Mouse (Mus musculus) gastrocnemius, postnatal 14 days (tissue): Measurements from ENCODE around the gene Fgfr2. TPM values are rescaled to one million over a fixed set of nuclear protein-coding genes. Genes with fewer than 3 reads are reported as not detected.

Experiments used
- DNase-seq: peaks from one replicate; pipeline ENCODE4 v3.0.0; 2021; ENCODE audit warnings: mixed read lengths
- intact Hi-C: fragments of 180-260 bp; cut with DNase I; formaldehyde crosslinking; loops from one replicate; pipeline ENCODE4 v1.15.1; 2025; ENCODE audit warnings: low total_unique reads
- total RNA-seq, 2 experiments: library from RNA; stranded (reverse); gene quantifications; 2 replicates each; pipeline ENCODE4 v1.2.3; 2021

Gene Fgfr2
- total RNA-seq, 2 experiments from 2014 or later: 1.2 to 1.8 TPM

DNA sequence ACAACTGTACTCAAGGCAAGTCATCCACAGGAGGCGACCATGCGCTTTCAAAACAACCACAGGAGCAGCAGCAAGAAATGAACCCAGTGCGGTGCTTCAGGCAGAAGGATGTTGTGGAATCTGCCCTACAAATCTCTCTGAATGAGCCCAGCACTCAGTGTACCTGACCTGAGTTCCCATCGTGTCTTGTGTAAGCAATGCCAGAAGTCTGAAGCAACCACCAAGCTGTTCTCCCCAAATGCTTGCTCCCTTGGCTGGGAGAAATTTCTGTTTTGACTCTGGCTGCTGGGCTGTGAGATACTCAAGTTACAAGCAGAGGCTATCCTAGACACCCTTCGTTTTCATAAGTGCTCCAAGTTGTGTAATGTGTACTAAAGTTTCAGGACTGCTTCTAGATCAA is 517.5 kb downstream of the Fgfr2 start:
- no peak for DNase-seq

DNA sequence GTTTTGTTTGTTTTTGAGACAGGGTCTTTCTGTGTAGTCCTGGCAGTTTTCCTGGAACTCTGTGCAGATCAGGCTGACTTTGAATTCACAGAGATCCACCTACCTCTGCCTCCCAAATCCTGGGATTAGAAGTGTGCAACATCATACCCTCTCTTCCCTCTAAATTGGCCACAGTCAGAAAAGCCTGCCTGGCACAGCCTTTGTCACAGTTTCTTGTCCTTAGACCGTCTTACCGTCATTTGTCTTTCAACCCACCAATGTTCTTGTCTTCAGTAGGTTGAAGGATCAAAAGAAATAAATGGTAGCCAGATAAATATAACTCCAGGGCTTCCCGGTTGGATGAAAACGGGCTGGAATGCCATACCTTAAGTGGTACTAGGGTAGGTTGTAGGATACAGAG is 518.4 kb downstream of the Fgfr2 start:
- DNase-seq: no peak
- intact Hi-C loops: no loop called here

More for the DNA sequence above, 517.5 kb downstream of the Fgfr2 start:
- intact Hi-C loops: no loop called here

DNA sequence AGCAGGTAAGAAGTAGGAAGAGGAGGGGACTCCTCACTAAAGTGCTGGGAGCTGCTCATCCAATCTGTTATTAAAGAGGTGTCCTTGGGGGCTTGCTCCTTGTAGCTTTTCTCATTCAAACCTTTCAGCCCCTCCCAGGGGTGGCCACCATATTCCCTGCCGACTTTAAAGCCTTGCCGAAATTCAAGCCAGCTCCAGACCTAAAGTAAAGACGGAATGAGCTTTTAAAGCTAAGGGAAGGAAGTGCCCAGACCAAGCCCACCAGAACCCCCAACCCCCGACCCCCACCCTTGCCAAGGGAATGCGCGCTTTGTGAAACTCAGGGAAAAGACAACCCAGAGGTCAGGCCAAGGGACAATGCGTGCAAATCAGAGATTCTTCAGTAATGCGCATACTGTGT is 522.2 kb downstream of the Fgfr2 start:
- intact Hi-C loops: no loop called here
- no peak for DNase-seq

DNA sequence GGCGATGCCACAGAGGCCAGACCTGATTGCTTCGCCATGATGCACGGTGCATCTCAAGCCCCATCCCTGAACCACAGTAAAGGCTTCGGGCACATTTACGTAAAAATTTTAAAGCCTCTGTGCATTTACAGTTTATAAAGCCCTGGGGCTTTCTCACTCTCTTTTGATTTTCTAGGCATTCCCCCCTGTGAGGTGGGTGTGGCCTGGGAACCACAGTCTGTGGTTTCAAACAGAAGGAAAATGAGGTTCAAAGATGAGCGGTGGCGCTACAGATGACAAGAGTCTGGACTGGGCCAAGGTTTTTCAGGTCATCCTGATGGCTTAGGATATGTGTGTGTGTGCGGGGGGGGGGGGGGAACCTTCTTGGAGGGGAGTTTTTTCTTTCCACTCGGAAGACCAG is 523.1 kb downstream of the Fgfr2 start:
- intact Hi-C loops: no loop called here
- no peak for DNase-seq

DNA sequence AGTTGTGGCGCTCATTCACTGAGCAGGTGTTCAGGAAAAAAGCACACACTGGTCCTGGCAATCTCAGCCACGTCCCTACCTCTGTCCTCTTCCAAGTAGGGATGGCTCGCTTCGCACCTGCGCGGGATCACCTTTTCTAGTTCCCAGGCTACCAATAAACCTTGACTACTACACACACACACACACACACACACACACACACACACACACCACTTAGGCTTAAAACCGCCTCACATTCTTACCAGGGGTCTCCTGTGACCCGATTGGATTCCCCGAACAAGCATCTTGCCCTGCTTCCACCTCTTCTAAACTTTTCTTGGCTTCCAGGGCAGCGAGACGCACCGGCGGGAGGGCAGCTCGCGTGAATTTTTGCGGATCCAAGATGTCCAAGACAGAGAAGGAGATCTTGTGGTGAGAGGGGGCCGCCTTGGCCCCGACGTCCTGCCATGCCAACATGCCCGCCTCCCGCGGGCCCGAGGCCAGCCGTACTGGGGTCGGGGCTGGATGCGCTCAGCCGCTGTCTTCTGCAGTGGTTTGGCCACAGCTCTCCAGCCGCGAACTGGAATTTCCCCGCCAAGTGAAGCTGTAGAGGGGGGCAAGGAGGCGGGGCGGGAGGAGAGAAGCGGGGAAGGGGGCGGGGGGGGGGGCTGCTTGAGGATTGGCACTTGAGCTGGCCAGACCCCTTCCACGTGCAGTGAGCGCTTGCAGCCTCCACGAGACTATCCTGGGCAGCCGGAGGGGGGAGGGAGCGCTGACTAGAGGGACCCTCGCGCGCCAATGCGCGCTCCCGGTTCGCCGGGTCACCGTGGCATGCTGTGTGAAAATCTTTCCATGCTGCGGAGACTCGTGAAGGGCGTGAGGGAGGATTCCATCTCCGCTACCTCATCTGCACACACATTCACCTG is 523.8 kb downstream of the Fgfr2 start, which contains the start of gene Nkx1-2:
TSS of gene Nkx1-2 (minus strand) at position 567 of the 905 bp plus-strand sequence.
- intact Hi-C loops: no loop called here
- DNase-seq: no peak

DNA sequence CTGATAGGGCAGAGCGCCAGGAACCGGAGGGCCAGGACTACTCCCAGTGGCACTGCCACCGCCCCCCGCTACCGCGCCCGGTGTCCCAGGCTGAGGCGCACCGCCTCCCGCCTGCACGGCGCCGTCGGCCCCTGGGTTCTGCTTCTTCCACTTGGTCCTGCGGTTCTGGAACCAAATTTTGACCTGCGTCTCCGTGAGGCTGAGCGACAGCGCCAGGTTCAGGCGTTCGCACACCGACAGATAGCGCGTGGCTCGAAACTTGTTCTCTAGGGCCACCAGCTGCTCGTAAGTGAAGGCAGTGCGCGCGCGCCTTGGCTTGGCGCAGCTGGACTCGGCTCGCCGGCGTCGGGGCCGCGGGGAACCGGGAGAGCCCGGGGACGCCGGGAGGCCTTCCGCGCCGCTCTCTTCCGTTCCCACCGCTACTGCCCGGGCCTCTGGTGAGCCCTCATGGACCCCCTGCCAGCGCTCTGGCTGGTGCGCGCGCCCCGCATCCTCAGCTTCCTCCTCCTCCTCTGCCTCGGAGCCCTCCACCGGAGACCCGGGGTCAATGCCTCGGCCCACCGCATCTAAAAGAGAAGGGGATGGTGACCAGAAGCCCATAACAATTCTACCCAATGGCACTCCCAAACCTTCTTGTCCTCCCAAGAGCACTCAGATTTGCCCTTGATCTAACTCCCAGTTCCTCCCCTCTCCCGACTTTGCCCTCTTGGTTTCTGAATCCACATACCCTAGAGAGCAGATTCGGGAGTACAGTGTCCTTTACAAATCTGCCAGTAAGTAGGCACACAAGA is 525.7 kb downstream of the Fgfr2 start:
- DNase-seq: peak; percentile 25
- intact Hi-C loops: no loop called here

DNA sequence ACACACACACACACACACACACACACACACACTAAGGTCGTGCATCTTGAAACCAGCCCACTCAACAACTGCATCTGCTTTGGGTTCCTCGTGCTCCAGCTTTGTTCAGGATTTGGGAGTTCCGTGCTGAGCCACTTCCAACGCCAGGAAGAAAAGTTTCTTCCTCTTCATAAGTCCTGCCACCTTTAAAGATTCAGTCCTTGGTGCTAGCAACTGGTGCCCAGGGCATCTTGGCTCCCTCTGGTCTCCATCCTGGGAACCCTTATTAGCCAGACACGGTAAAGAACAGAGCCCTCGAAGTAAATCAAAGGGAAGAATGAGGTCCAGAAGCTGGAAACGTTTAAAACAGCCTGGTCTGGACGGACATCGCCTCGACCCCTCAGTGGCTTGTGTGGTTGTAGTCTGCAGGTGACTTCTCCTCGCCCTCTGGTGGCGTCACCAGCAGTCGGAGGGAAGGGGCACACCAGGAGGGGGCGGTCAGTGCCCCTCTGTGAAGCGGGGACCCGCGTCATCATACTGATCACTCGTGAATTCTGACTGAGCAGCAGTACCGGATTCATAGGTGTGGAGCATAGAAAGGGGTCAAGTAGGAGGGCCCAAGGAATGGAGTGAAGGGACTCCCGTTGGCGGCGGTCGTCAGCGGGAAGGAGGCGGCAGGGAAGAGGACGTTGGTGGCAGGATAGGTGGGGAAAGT is 526.4 kb downstream of the Fgfr2 start:
- no peak for DNase-seq
- intact Hi-C loops: no loop called here

DNA sequence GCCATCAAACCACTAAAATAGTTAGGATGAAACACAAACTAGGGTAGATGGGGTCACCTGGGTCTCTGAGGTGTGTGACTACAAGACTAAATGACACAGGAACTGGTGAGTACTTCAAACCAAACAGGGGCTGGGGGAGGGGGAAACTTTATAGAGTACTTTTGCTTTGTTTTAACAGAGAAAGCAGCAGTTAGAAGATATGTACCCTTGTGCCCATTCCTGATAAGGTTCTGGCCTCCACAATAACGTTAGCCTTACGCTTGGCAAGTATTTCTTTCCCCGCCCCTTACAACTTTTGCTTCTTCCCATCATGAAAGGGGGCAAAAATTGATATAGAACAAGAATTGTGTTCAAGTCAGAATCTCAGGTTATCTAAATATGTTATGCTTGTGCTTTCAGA is 527.4 kb downstream of the Fgfr2 start:
- intact Hi-C loops: no loop called here
- no peak for DNase-seq

DNA sequence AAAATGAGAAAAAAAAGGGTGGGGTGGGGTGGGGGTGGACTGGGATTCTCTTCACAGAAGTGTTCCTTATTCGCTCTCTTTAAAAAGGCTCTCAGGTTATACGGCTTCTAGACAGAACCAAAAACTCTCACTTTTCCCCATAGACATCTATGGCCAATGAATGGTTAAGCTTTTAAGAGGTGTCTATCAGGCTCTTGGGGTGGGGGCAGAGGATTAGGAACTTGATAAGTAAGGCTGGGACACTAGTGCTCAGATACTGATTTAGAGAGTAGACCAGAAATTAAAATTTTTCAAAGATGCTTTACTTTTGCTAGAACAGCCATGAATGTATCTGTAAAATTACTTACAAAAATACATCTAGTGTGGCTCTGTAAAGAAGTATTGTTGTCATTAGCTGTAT is 528.8 kb downstream of the Fgfr2 start:
- intact Hi-C loops: no loop called here
- no peak for DNase-seq

DNA sequence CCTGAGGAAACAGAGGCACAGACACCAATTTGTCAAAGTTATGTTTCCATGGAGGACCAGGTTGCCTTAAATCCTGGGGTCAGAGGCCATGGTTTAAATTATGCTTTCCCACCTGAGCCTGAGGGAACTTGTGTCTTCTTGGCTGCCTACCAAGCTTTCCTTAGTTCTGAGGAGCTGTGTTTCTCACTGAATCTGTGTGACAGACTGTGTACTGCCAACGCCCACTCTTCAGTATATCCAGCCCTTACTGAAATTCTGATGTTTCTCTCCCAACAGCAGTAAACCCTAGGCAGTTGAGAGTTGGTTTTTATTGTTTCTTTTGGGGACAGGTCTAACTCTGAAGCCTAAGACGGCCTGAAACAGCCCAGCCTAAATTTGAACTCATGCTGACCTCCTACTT is 529.4 kb downstream of the Fgfr2 start:
- no peak for DNase-seq
- intact Hi-C loops: no loop called here

DNA sequence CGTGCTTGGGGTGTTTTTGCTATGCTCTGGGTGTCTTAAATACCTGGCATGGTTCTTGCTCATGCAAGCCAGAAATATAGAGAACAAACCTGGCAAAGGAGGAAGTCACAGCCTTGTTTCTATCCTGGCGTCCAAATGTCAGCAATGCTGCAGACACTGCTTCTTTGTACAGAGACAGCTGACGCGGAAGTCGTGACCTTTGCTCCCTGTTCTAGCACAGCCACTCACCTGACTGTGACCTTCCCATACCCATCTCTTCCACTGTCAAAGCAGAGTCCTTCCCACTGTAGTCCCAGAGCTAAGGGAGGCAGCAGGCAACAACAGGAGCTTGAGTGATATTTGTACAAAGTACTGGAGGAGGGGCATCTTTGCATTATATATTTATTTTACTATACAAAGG is 533.5 kb downstream of the Fgfr2 start:
- DNase-seq: no peak
- intact Hi-C loops: no loop called here

DNA sequence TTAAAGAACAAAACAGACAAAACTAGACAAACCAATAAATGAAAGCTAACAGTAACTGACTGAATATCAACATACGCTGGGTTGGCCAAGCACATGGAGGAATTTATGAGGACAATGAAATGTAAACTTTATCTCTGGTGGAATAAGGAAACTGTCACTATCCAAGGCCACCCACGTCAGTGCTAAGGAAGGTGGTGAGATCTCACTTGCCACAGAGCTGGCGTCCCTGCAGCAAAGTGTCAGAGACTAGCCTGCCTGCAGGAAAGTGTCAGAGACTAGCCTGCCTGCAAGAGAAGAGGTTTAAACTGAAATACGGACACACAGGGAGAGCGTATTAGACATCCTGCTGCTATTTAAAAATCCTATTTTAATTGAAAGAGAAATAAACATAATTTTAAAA is 536.0 kb downstream of the Fgfr2 start:
- no peak for DNase-seq
- intact Hi-C loops: no loop called here

DNA sequence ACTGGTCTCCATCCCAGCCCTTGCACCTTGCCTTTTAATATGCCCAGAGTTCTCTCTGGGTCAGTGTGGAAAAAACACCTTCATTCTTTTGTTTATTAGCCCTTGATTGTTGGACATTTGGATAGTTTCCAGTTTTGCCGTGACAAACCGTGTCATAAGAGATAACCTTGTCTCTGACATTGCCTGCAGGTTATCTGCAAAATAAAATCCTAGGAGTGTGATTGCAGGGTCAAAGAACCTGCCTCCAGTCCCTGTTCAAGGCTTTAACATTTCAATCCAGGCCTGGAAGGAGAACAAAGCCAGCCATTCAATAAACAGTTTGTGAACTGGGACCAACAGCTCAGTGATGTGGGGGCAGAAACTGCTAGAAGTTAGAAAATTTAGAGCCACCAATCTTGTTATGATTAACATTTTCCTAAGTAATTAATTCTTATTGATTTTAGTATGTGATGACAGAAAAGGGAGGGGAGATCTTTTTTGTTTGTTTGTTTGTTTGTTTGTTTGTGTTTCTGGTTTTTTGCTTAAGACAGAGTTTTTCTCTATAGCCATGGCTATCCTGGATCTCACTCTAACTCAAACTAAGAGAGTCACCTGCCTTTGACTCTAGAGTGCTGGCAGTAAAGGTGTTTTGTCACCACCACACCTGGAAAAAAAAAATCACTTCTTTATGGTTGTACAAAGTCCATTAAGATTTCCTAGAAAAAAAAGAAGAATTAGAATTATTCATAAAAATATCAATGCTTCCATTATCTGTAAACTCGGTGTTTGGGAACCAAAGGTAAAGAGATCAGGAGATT is 537.3 kb downstream of the Fgfr2 start:
- intact Hi-C loops: no loop called here
- DNase-seq: no peak

DNA sequence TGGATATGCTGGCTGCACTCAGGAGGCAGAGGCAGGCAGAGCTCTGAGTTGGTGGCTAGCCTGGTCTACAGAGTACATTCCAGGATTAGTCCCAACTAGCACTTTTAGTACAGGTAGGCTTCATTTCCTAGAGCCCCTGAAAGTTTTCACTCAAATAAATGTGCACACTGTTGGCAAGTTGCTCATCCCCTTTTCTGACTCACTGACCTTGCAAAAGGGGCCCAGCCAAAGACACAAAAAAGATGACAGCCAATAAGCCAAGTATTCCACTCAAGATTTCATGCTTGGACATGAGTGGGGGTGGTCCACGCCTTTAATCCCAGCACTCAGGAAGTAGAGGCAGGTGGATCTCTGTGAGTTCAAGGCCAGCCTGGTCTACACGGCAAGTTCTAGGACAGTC is 541.7 kb downstream of the Fgfr2 start:
- DNase-seq: no peak
- intact Hi-C loops: no loop called here

DNA sequence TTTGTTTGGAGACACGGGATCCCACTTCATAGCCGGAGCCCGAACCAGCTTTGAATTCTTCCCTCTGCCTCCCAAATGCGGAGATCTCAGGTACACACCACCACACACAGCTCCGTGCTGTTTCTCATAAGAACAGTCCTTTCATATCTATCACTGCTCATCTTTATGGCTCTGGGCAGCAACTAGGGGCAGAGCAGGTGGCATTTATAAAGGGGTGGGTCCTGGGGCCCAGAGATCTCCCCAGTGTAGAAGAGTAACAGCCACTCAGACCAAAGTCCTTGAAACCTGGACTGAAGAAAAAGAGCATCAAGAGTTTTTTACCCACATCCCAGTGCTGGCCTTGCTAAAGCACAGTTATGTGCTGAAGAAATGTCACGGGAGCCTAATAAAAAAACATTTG is 542.6 kb downstream of the Fgfr2 start:
- intact Hi-C loops: no loop called here
- DNase-seq: no peak

DNA sequence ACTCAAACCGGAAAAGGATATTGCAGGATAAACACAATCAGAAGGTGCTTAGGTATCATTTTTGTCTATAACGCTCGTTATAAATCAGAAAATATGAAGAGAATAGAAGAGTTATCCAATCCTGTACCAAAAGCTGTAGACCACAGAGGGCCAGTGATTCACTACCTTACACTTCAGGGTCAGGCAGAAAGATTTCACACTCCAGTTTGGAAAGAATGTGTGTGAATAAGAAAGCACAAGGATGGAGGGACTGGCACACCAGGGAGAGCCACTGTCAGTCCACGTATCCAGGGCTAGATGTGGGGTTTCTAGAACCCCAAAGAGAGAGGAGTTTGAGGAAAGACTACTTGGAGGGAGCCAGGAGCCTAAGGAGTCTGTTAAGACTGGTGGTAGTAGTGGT is 546.3 kb downstream of the Fgfr2 start:
- no peak for DNase-seq
- intact Hi-C loops: no loop called here

DNA sequence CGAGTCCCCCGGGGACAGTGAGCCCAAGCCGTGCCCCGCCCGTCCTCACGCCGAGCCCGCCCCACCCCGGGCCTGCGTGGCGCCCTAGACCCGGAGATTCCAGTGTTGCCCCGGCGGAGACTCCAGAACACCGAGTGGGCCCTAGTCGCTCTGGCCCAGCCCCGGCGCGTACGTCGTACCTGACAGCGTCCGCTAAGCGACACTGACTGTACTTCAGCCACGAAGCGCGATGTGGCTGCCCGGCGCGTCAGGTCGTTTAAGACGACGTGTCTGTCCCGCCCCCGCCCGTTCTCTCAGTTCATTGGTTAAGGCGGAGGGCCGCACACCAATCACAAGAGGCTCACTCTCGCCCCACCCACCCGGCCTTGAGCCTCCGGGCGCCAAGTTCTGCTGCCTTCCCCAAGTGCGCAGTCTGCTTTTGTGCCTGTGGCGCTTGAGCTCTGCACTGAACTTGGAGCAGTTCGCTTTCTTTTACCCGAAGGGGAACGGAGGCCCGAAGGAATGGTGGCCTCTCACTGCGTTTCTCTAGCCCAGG is 547.0 kb downstream of the Fgfr2 start, which contains the start of gene Oat:
TSS of gene Oat (minus strand) at position 283 of the 535 bp plus-strand sequence.
- intact Hi-C loops: no loop called here
- DNase-seq: peak; percentile 96

DNA sequence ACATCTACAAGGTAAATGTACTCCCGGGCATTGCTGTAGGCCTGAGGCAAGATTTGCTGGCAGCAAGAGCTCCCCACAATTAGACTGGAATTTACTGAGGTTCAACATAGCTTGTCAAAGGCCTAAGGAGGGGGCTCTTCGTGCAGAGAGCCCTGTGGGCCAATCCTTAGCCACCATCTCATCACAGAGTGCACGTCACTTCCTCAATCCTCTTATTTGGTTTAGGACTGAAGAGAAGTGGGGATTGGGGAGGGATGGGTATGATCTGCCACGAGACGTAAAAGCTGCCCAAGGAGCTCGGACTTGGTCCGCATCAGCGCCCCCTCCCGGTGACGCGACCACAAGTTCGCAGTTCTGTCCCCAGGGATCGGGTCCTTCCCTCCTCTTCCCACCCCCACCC is 547.5 kb downstream of the Fgfr2 start:
- intact Hi-C loops: no loop called here
- DNase-seq: peak; percentile 85

DNA sequence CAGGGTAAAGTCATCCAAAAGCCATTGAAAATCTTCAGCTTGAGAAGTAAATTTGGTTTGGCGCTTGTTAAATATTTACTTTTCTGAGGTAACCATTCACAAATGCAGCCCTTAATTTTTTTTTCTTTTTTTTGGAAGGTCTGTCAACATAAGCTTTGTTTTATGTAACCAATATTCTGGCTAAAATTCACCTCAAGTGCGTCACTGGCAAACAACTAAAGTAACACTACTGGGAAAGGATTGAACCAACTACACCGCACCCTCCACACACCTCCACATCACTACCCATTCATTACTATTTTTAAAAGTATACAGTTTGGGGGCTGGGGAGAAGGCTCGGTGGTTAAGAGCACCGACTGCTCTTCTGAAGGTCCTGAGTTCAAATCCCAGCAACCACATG is 548.5 kb downstream of the Fgfr2 start:
- DNase-seq: no peak
- intact Hi-C loops: no loop called here
